Mouse (Mus musculus) intestine, embryonic 15.5 days (tissue): Measurements from ENCODE around the gene Xbp1. TPM values are rescaled to one million over a fixed set of nuclear protein-coding genes. Genes with fewer than 3 reads are reported as not detected.
"Not testable (repeated sequence)": the region's sequence is repeated elsewhere in the genome, so short reads cannot be mapped to it uniquely, and the experiment has no call there.

Source experiments
- ATAC-seq: fragments of 200-750 bp; cut with Nextera tagmentation; 2 replicates; pipeline ENCODE4 v1.8.0; 2017; ENCODE audit warnings: moderate TSS enrichment, moderate library complexity
- H3K27ac ChIP-seq: fragments of 300-500 bp; sonication (generic); 2 replicates; pipeline ENCODE4 v1.5.1; 2015; ENCODE audit warnings: mild to moderate bottlenecking, inconsistent platforms
- H3K27me3 ChIP-seq: fragments of 300-500 bp; sonication (generic); replicated peaks from 2 replicates; pipeline ENCODE4 v1.6.1; 2015; ENCODE audit warnings: inconsistent platforms
- H3K36me3 ChIP-seq: fragments of 300-500 bp; sonication (generic); 2 replicates; pipeline ENCODE4 v1.6.1; 2015; ENCODE audit warnings: inconsistent platforms
- H3K4me1 ChIP-seq: fragments of 300-500 bp; sonication (generic); replicated peaks from 2 replicates; pipeline ENCODE4 v1.6.1; 2015; ENCODE audit warnings: inconsistent platforms
- H3K4me2 ChIP-seq: fragments of 300-500 bp; sonication (generic); replicated peaks from 2 replicates; pipeline ENCODE4 v1.6.1; 2015; ENCODE audit warnings: mild to moderate bottlenecking, inconsistent platforms
- H3K4me3 ChIP-seq: fragments of 300-500 bp; sonication (generic); replicated peaks from 2 replicates; pipeline ENCODE4 v1.5.1; 2015; ENCODE audit warnings: inconsistent platforms
- H3K9ac ChIP-seq: fragments of 300-500 bp; sonication (generic); 2 replicates; pipeline ENCODE4 v1.6.1; 2015; ENCODE audit warnings: inconsistent platforms
- H3K9me3 ChIP-seq: fragments of 300-500 bp; sonication (generic); 2 replicates; pipeline ENCODE4 v1.6.1; 2016; ENCODE audit warnings: inconsistent platforms
- WGBS: fragments of 180-500 bp; shearing (Covaris S2); methylation state at CpG from one replicate; pipeline ENCODE4 v1.1.7; 2015; 5-methylcytosine and 5-hydroxymethylcytosine counted together
- polyA plus RNA-seq: library from polyadenylated mRNA; unstranded; fragments of >200 nt; fragmentation: Nextera tagmentation; extraction: Ambion mirVana; gene quantifications from 2 replicates; pipeline ENCODE4 v1.2.1, GENCODE M21; 2015

Xbp1 gene
- polyA plus RNA-seq, 1 experiment from 2014 or later: 237 TPM

DNA sequence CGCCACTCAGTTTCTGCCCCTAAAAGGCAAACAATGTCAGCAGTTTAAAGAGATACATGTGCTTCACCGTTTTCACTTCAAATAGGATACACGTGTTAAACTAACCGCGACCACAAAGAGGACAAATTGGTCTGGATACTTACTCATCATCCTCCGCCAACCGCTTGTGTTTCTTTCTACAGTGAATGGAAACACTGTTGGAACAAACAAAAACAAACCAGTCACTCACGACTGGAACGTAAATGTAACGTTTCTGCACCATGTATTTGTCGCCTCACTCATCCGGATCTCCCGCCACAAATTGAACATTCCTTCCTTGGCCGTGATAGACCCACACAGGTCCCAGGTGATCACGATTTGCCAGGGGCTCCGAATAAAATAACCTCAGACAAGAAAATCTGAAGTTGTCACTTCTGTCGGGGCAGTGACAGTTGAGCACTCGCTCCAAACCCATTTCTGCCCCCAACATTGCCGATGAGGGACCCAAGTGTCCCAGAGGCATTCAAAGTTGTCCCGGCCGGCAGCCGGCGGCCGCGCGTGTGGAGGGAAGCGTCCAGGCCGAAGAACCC lies 20.9 kb downstream of the Xbp1 start:
- no peaks in the 10 kb centered on the region for H3K27me3 ChIP-seq
- peak overlapping the region; percentile 94 for H3K9ac ChIP-seq
- WGBS: 1% methylated on average over 28 of the region's 28 CpGs
- ATAC-seq: no peak
- peaks cover 13% of the 10 kb centered on the region for H3K4me1 ChIP-seq
- no peaks in the 10 kb centered on the region; the same call in 1 of the 2 replicates for H3K36me3 ChIP-seq
- H3K4me2 ChIP-seq: peak overlapping the region; percentile 70
- H3K9me3 ChIP-seq: no peaks in the 10 kb centered on the region
- peak overlapping the region; percentile 82 for H3K27ac ChIP-seq
- H3K4me3 ChIP-seq: peak overlapping the region; percentile 95

DNA sequence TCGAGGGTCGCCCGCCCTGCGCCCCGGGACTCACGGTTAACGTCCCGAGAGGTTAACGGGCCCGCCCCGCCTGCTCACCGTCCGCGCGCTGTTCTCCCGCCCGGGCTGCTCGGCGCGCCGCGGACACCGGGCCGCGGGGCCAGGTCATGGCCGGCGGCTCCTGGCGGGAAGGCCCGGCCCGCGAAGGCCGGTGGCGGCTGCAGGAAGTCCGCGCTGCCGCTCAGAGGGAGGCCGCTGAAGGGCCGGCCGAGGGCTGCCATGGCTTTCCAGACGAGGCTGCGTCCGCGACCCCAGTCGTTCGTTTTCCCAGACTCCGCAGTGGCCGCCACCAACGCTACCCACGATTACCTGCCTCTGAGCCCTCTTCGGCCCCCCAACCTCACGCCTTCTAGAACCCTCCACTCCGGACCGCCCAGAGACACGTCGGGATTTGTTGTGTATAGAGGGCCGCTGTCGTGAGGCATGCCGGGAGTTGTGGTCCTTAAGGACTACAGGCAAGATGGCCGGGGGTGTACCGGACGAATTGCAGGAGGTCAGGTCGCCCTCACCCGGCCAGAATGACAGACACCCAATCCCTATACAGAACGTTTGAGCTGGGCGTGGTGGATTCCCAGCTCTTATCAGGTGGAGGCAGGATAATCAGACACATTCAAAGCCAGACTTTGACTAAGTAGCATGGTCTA lies 21.5 kb downstream of the Xbp1 start, which contains the start of gene Ccdc117:
Gene Ccdc117 (minus strand): TSS at position 389 of the 683 bp plus-strand sequence.
- ATAC-seq: peak; percentile 99
- H3K4me2 ChIP-seq: peak within 1 kb of the TSS; percentile 70
- H3K27me3 ChIP-seq: no peaks in the 10 kb centered on the region
- H3K27ac ChIP-seq: peak within 1 kb of the TSS; percentile 82
- under 1% methylated on average over 65 of the region's 65 CpGs for WGBS
- peaks cover 13% of the 10 kb centered on the region for H3K4me1 ChIP-seq
- peak within 1 kb of the TSS; percentile 95 for H3K4me3 ChIP-seq
- H3K36me3 ChIP-seq: no peaks in the 10 kb centered on the region; the same call in 1 of the 2 replicates
- H3K9me3 ChIP-seq: no peaks in the 10 kb centered on the region
- H3K9ac ChIP-seq: peak within 1 kb of the TSS; percentile 94

DNA sequence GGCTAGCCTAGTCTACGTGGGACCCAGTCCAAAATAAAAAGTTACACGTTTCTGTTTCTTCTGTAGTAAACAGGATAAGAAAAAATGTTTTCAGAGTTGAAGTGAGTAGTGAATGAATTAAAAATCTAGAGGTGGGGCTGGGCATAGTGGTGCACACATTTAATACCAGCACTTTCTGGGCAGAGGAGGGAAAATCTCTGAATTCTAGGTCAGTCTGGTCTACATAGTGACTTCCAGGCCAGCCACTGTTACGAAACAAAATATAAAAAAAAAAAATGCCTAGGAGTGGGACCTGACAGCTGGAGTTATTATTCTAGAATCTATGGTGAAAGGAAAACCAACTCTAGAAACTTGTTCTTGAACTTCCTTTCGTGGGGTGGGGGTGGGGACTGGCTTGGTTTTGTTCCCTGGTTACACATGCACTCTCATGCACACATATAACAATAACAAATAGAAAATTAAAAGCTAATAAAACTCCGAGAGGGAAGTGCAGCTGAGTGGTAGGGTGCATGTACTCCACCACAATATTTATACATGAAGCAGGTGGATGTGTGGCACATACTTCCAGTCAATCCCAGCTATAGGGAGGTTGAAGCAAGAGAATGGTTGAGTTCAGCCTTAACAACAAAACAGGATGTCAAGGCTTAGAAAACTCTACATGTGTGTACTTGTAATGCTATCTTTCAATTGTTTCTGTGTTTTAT lies 22.2 kb downstream of the Xbp1 start:
- no peaks in the 10 kb centered on the region for H3K27me3 ChIP-seq
- H3K4me1 ChIP-seq: peaks cover 13% of the 10 kb centered on the region
- no peak overlapping the region for H3K27ac ChIP-seq
- H3K9me3 ChIP-seq: no peaks in the 10 kb centered on the region
- H3K36me3 ChIP-seq: no peaks in the 10 kb centered on the region; the same call in 1 of the 2 replicates
- H3K9ac ChIP-seq: no peak overlapping the region
- peak overlapping the region; percentile 95 for H3K4me3 ChIP-seq
- H3K4me2 ChIP-seq: peak overlapping the region; percentile 70
- whole genome bisulfite sequencing: 47% methylated on average over 5 of the region's 5 CpGs
- peak; percentile 30 for ATAC-seq

DNA sequence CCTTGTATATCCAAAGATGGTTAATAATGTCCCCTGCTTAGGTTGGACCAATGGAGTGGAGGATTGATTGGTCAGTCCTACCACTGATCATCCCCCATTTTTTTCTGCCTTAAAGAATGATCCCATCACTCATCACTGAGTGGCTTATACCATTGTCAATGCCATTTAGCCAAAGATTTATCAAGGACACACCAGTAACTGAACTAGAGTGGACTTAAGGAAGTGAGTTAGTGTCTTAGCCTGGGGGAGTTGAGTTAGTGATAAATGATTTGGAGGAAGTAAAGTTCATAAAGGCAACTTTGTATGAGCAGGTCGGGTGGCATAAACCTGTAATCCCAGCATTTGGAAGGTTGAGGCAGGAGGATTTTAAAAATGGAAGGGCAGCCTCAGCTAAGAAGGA lies 22.8 kb downstream of the Xbp1 start:
- Histone ChIP-seq H3K4me2 (no peak overlapping the region), H3K27me3 (no peaks in the 10 kb centered on the region), H3K27ac (no peak overlapping the region), H3K9ac (no peak overlapping the region), H3K4me3 (no peak overlapping the region), H3K9me3 (no peaks in the 10 kb centered on the region), H3K4me1 (peaks cover 13% of the 10 kb centered on the region), H3K36me3 (no peaks in the 10 kb centered on the region; the same call in 1 of the 2 replicates)
- ATAC-seq: no peak
- 70% methylated on average over 1 of the region's 1 CpGs for WGBS

DNA sequence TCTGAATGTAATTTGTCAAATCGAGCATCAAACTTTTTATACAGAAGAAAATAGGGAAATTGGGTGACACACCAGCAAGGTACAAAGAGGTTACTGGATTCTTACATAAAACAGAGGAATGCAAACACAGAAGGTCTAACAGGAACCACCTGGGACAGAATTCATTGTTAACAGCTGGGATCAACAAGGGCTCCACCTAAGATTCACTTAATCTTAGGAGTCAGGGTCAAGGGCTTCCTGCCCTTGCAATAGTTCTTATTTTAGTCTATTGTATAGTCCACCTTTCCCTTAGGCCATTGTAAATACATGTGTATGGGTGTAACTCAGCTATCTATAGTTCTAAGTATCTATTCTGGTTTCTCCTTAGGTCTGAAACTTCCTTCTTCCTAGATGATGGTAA lies 24.2 kb downstream of the Xbp1 start:
- not testable (repeated sequence) for H3K9ac ChIP-seq, H3K4me3 ChIP-seq, H3K27me3 ChIP-seq, ATAC-seq, H3K27ac ChIP-seq, H3K9me3 ChIP-seq, H3K4me1 ChIP-seq, H3K4me2 ChIP-seq, H3K36me3 ChIP-seq
- WGBS: 67% methylated on average over 1 of the region's 1 CpGs

DNA sequence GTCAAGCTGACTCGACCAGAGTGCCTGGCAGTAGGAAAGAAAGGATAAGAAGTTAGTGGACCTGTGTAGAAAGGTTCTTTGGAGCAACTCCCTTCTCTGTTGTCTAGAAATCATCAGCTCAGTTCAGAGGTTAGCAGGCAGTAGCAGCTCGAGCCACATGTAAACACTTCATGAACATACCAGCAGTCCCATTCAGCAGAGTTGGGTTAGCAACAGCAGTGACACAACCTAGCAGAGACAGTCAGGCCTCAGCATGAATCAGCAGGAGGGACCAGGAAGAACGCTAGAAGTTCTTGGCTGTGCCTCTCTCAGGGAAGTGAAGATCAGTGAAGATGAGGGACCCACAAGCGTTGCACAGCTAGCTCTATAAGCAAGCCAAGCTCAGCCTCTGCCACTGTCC lies 25.0 kb downstream of the Xbp1 start:
- no peak overlapping the region for H3K4me2 ChIP-seq
- no peaks in the 10 kb centered on the region for H3K36me3 ChIP-seq
- no peak overlapping the region for H3K9ac ChIP-seq
- no peaks in the 10 kb centered on the region for H3K9me3 ChIP-seq
- no peak overlapping the region for H3K27ac ChIP-seq
- WGBS: 75% methylated on average over 4 of the region's 4 CpGs
- no peak overlapping the region for H3K4me3 ChIP-seq
- no peak for ATAC-seq
- no peaks in the 10 kb centered on the region for H3K27me3 ChIP-seq
- peaks cover 4% of the 10 kb centered on the region for H3K4me1 ChIP-seq

DNA sequence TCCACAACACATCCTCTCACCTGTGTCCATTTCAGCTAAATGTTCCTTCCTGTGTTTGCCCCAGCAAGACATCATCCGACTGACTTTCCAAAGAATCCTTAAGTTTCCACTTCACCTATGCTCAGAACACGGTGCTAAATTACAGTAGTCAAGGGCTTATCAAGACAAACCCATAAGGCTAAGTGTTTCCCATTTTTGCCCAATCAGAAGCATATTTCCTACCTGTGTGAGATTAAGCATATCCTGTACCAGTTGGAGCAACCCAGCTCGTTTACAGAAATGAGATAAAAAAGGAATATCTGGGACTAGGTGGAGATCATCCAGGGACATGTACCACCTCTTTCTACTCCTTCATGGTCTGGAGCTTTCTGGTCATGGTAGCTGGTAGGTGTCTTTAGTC lies 26.2 kb downstream of the Xbp1 start:
- Histone ChIP-seq H3K27ac (no peak overlapping the region), H3K9me3 (no peaks in the 10 kb centered on the region), H3K4me1 (no peaks in the 10 kb centered on the region), H3K36me3 (no peaks in the 10 kb centered on the region), H3K9ac (no peak overlapping the region), H3K4me3 (no peak overlapping the region), H3K4me2 (no peak overlapping the region), H3K27me3 (no peaks in the 10 kb centered on the region)
- WGBS: 85% methylated on average over 3 of the region's 3 CpGs
- no peak for ATAC-seq

DNA sequence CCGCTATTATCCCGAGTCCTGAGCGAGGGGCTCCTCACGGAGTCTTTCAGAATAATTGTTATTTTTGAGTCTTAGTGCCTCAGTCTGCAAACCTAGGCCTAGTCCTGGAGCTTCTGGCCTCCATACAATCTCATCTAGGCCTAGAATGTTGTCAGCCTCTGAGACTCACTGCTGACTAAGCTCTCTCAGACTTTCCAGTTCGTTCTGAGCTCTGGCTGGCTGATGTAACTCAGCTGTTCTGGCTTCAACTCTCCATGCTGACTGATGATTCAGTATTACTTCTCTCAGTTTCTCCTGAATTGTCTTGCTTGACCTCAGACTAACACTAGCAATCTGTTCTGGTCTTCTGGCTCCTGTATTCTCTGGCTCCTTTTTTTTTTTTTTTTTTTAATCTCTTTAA lies 31.0 kb downstream of the Xbp1 start:
- no peak for ATAC-seq
- Histone ChIP-seq H3K9ac (no peak overlapping the region), H3K27me3 (no peaks in the 10 kb centered on the region), H3K27ac (no peak overlapping the region), H3K36me3 (no peaks in the 10 kb centered on the region), H3K4me3 (no peak overlapping the region), H3K9me3 (no peaks in the 10 kb centered on the region), H3K4me1 (no peaks in the 10 kb centered on the region), H3K4me2 (no peak overlapping the region)
- 83% methylated on average over 5 of the region's 5 CpGs for WGBS

DNA sequence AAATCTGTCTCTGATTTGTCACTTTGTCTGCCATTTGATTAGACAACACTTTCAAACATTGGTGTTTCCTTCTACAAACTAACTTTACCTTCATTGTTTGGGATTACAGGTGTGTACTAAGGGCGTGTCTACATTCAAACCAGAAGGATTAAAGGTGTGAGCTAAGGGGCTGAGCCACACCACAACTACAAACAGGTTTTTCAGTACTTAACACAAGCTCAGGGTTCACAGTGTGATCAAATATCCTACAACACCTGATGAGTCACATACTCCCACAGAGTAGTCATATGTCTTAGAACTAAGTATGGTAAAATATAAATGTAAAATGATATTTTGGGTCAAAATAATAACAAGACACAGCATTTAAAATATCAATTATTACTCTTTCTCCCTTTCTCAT lies 31.5 kb downstream of the Xbp1 start:
- no peak for ATAC-seq
- no peaks in the 10 kb centered on the region for H3K36me3 ChIP-seq
- H3K9me3 ChIP-seq: no peaks in the 10 kb centered on the region
- H3K4me2 ChIP-seq: no peak overlapping the region
- H3K27me3 ChIP-seq: no peaks in the 10 kb centered on the region
- H3K4me1 ChIP-seq: no peaks in the 10 kb centered on the region
- H3K4me3 ChIP-seq: no peak overlapping the region
- WGBS: 73% methylated on average over 1 of the region's 1 CpGs
- no peak overlapping the region for H3K9ac ChIP-seq
- no peak overlapping the region for H3K27ac ChIP-seq

DNA sequence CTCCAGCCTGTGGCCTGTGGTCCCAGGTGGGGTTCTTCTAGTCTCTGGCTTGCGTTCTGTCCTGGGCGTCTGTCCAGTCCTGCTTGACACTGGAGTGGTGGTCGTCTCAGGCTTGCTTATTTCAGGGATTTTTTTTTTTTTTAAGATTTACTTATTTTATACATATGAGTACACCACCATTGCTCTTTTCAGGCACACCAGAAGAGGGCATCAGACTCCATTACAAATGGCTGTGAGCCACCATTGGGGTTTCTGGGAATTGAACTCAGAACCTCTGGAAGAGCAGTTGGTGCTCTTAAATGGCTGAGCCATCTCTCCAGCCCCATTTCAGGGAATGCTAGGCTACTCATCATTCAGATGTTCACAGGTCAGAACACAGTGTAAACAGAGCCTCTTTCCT lies 39.8 kb downstream of the Xbp1 start:
- H3K4me3 ChIP-seq: no peak overlapping the region
- H3K27me3 ChIP-seq: no peaks in the 10 kb centered on the region
- no peaks in the 10 kb centered on the region for H3K4me1 ChIP-seq
- WGBS: 58% methylated on average over 3 of the region's 3 CpGs
- no peaks in the 10 kb centered on the region for H3K36me3 ChIP-seq
- H3K9me3 ChIP-seq: no peaks in the 10 kb centered on the region
- no peak overlapping the region for H3K4me2 ChIP-seq
- no peak overlapping the region for H3K27ac ChIP-seq
- no peak overlapping the region for H3K9ac ChIP-seq
- no peak for ATAC-seq

DNA sequence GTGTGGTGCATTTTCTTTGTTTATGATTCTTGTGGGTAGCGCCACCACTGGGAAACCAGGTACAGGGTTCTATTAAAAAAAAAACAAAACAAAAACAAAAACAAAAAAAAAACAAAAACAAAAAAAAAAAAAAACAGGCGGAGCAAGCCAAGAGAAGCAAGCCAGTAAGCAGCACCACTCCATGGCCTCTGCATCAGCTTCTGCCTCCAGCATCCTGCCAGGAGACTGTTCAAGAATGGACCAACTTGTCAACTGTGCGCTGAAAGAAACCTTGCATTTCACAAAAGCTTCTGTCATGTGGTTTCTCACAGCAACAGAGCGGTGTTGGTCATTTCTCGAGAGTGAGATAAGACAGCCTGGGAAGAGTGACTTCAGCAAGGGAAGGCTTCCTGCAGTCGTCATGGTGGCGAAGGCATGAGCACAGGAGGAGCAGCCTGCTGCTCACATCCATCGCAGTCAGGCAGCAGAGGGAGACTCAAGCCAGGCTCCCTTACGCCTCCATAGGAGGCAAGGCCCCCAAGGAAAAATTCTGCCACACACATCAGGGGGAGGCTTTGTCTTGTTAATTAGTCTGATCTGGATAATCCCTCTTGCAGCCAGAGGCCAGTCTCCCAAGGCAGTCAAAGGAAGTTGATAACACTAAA lies 42.3 kb downstream of the Xbp1 start:
- no peak for ATAC-seq
- H3K36me3 ChIP-seq: no peaks in the 10 kb centered on the region
- H3K4me1 ChIP-seq: no peaks in the 10 kb centered on the region
- no peak overlapping the region for H3K9ac ChIP-seq
- WGBS: 39% methylated on average over 9 of the region's 9 CpGs
- H3K27me3 ChIP-seq: no peaks in the 10 kb centered on the region
- H3K27ac ChIP-seq: no peak overlapping the region
- no peak overlapping the region for H3K4me2 ChIP-seq
- no peak overlapping the region for H3K4me3 ChIP-seq
- no peaks in the 10 kb centered on the region for H3K9me3 ChIP-seq

DNA sequence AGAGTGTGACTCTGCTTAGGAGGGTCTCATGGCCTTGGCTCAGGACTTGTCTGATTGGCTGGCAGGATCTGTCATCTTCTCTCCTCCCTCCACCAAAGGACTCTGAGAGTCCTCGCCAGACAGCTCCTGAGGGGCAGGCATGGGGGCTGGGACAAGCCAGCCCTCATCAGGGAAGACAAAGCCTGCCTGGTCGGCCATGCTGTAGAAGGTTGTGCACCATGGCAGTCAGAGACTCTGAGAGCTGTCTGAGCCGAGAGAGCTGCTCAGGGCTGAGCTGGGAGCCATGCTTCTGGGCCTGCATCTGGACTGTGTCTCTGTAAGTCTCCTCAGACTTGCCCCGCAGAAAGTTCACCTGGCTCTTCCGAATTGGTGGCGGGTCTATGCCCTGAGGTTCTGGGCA lies 43.4 kb downstream of the Xbp1 start:
- Histone ChIP-seq H3K36me3 (no peaks in the 10 kb centered on the region), H3K9me3 (no peaks in the 10 kb centered on the region), H3K4me1 (no peaks in the 10 kb centered on the region), H3K9ac (no peak overlapping the region), H3K4me2 (no peak overlapping the region), H3K27me3 (no peaks in the 10 kb centered on the region), H3K27ac (no peak overlapping the region), H3K4me3 (no peak overlapping the region)
- 71% methylated on average over 6 of the region's 6 CpGs for WGBS
- no peak for ATAC-seq
